Mouse (Mus musculus): Measurements from ENCODE around the gene Cyb5d2. TPM values are rescaled to one million over a fixed set of nuclear protein-coding genes. Genes with fewer than 3 reads are reported as not detected.

Gene Cyb5d2
- total RNA-seq (2017), result 4.9 and 7.2 TPM in 2 replicates

DNA sequence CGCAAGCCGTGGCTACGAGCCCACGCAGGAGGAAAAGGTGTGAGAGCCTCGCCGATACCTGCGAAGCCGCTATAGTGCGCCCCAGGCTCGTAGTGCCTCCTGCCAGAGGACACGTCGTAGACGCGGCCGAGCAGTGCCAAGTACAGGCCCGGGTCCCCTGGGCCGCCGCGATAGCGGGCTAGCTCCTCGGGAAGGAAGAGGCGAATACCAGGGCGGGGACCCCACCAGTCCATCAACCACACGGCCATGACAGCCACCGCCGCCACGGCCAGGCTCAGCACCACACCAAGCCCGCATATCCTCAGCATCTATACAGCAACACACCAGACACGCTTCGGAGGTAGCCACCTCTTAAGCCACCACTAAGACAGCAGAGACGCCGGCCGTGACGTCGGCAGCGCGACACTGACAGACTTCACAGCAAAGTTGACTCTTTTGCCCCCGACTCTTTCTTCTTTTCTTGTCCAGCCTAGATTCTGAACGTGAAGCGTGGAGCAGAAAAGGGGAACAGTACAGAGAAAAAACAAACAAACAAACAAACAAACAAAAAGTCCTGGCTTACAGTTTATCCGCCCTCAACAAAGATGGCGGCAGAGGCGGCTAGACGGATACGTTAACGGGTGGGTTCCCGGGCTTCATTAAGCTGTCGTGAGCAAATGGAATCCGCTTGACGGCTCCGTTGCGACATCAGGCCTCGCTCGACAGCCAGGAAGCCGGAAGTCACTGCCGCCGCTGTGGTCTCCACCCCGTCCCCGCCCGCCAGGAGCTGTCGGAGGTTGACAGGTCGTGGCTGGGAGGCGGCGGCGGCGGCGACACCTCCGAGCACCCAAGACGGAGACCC, at the start of gene Cyb5d2, which contains the start of gene Zzef1:
Cyb5d2 (minus strand) TSS at position 688 of the 841 bp plus-strand sequence.
Zzef1 (plus strand) TSS at position 772 of the 841 bp plus-strand sequence.
- ATAC-seq (replicated peaks in 1 of 2; ENCODE audit: insufficient read depth in 1 of 2, low FRiP score in 2 of 2, low TSS enrichment in 1 of 2, low read depth in 1 of 2, poor library complexity in 2 of 2, severe bottlenecking in 2 of 2), result peak; percentile 95 to 96

DNA sequence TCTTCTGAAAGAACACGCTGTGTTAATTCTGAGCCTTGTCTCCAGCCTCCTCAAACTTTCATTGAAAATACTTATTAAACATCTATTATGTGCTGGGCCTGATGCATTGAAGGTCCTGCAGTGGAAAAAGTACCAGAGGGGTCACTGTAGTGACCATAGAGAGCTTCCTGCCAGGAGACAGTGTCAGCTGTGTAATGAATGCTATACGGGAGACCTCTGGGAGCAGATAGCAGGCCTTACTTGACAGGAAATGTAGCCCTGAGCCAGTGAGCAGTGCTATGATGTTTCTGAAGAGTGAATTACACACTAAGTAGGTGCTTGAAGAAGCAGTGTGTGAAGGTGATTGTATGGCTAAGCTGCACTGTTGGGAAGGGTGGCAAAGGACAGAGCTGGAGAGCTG, 49.6 kb upstream of the Cyb5d2 start:
- no peak for ATAC-seq (replicated peaks in 1 of 2; ENCODE audit: insufficient read depth in 1 of 2, low FRiP score in 2 of 2, low TSS enrichment in 1 of 2, low read depth in 1 of 2, poor library complexity in 2 of 2, severe bottlenecking in 2 of 2)

DNA sequence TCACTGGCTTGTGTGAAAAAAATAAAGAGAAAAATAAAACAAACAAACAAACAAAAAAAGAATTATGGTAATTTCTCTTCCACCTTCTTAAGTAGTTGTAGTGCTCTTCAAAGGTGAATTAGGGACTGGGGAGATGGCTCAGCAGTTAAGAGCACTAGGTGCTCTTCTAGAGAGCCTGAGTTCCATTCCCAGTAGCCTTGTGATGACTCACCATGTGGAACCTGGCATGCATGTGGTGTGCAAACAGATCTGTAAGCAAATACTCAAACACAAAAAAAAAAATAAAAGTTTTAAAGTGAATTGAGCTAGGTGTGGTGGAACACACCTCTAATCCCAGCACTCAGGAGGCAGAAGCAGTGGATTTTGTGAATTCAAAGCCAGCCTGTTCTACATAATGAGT, 47.6 kb upstream of the Cyb5d2 start:
- no peak for ATAC-seq (replicated peaks in 1 of 2; ENCODE audit: insufficient read depth in 1 of 2, low FRiP score in 2 of 2, low TSS enrichment in 1 of 2, low read depth in 1 of 2, poor library complexity in 2 of 2, severe bottlenecking in 2 of 2)

DNA sequence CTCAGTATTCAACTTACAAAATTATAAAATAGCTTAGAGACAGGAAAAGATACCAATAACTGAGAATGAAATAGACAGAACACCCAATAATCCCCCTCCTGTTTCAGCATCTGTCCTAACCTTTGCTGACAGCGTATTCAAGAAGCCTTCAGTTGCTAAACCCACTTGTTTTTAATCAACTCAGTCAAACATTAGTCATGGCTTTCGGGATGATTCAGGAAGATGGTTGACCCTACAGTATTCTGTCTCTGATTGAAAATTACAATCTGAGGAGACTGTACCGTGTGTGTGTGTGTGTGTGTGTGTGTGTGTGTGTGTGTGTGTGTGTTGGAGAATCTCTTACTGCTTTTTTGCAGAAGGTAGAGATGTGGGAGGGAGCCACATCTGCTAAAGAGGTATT, 46.8 kb upstream of the Cyb5d2 start:
- ATAC-seq (replicated peaks in 1 of 2; ENCODE audit: insufficient read depth in 1 of 2, low FRiP score in 2 of 2, low TSS enrichment in 1 of 2, low read depth in 1 of 2, poor library complexity in 2 of 2, severe bottlenecking in 2 of 2), result no peak

DNA sequence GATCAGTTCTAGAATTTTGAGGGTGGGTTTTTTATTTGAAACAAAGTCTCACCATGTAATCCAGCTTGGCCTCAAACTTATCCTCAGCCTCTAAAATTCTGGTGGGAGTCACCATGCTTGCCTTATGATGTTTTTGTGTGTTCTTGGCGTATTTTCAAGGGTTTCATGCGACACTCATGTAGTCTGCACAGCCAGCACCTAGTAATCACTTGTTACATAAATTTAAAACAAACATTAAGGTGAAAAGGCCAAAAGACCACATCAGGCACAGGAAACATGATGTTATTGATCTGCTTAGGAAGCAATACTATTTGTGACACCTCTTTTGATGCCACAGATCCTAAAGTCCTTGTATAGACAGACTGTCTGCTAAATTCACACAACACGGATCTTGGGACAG, 33.9 kb upstream of the Cyb5d2 start:
- ATAC-seq (replicated peaks in 1 of 2; ENCODE audit: insufficient read depth in 1 of 2, low FRiP score in 2 of 2, low TSS enrichment in 1 of 2, low read depth in 1 of 2, poor library complexity in 2 of 2, severe bottlenecking in 2 of 2), result no peak

DNA sequence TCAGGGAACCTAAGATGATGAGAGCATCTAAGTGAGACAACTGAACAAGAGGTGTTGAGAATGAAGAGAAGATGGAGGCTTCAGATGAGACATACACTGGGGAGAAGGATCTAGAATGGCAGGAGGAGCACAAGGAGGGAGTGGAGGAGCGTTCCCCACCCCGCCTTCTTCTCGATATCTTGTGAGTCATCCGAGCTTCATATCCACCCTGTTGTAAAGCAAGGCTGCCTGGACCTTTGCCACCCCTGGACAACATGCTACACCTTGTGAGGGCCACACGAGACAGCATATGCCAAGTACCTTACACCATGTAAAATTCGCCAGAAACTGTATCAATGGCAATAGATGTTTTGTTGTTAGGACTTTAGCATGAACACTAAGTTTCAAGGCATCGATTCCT, 25.1 kb upstream of the Cyb5d2 start:
- no peak for ATAC-seq (replicated peaks in 1 of 2; ENCODE audit: insufficient read depth in 1 of 2, low FRiP score in 2 of 2, low TSS enrichment in 1 of 2, low read depth in 1 of 2, poor library complexity in 2 of 2, severe bottlenecking in 2 of 2)

DNA sequence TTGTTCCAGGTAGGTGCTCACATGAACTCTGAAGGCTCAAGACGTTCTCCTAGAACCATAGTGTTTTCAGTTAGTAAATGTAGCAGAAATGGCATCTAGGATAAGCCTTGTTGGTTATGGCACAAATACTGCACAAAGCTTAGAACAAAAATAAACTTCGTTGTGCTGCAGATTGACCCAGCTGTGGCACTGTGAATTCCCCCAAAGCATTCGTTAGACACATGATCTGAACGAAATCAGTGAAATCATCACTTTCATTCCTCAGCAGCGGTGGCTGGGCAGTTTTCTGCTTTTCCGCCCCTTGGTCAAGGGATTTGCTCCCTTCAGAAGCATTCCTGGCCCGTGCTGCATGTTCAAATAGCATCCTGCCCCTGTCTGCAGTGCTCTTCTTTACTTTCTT, 22.1 kb upstream of the Cyb5d2 start:
- ATAC-seq (replicated peaks in 1 of 2; ENCODE audit: insufficient read depth in 1 of 2, low FRiP score in 2 of 2, low TSS enrichment in 1 of 2, low read depth in 1 of 2, poor library complexity in 2 of 2, severe bottlenecking in 2 of 2), result no peak

DNA sequence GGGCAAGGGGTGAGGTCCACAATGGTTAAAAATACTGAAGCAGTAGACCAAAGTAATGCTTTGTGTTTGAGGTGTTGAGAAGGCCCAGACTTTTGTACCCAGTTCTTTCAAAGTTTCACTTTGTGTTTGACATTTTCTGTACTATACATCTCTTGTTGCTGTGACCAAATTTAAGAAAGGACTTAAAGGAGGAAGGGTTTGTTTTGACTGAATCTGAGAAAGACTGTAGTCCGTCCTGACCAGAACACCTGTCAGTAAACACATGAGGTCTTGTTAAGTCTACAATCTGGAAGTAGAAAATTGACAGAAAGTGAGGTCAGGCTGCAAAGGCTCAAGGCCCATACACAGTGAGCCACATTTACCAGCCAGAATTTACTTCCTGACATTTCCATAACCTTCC, 20.9 kb upstream of the Cyb5d2 start:
- ATAC-seq (replicated peaks in 1 of 2; ENCODE audit: insufficient read depth in 1 of 2, low FRiP score in 2 of 2, low TSS enrichment in 1 of 2, low read depth in 1 of 2, poor library complexity in 2 of 2, severe bottlenecking in 2 of 2), result no peak

DNA sequence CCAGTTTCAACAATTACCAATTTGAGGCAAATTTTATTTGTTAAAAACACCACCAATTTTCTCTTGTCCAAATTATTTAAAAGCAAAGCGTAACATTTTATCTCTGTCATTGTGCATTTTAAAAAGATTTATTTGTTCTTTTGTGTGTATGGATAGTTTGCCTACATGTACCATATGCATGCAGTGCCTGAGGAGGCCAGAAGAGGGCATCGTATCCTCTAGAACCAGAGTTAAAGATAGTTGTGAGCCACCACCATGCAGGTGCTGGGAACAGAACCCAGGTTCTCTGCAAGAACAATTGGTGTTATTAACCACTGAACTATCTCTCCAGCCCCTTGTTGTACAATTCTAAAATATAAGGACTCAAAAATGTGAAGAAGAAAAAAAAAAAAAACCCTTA, 18.2 kb upstream of the Cyb5d2 start:
- ATAC-seq (replicated peaks in 1 of 2; ENCODE audit: insufficient read depth in 1 of 2, low FRiP score in 2 of 2, low TSS enrichment in 1 of 2, low read depth in 1 of 2, poor library complexity in 2 of 2, severe bottlenecking in 2 of 2), result no peak

DNA sequence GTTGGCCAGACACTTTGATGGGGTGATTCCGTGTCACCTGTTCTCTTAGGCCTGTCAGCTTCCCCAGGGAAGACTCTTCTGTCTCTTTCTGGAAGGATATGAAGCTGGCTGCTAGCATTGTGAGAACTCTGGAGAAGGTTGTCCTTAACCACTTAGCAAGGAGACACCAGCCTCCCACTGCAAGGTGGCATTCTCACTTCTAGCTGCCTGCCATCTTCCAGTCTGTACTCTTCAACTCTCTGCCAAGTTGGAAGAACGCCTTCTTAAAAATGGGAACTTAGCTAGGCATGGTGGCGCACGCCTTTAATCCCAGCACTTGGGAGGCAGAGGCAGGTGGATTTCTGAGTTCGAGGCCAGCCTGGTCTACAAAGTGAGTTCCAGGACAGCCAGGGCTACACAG, 17.7 kb upstream of the Cyb5d2 start:
- ATAC-seq (replicated peaks in 1 of 2; ENCODE audit: insufficient read depth in 1 of 2, low FRiP score in 2 of 2, low TSS enrichment in 1 of 2, low read depth in 1 of 2, poor library complexity in 2 of 2, severe bottlenecking in 2 of 2), result no peak

DNA sequence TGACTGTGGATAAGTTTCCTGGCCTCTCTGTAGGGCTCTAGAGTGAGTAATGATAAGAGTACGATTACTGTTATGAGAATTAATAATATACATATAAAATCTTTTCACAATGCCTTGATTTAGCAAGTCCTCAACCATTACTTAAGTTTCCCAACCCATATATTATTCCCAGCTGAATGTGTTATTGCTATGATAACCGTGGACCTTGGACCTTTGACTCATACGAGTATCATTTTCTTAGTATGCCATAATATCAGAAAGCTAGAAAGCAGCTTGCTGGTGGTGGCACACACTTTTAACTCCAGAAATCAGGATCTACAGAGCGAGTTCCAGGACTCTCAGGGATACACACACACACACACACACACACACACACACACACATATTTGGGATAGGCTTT, 12.1 kb upstream of the Cyb5d2 start:
- no peak for ATAC-seq (replicated peaks in 1 of 2; ENCODE audit: insufficient read depth in 1 of 2, low FRiP score in 2 of 2, low TSS enrichment in 1 of 2, low read depth in 1 of 2, poor library complexity in 2 of 2, severe bottlenecking in 2 of 2)

DNA sequence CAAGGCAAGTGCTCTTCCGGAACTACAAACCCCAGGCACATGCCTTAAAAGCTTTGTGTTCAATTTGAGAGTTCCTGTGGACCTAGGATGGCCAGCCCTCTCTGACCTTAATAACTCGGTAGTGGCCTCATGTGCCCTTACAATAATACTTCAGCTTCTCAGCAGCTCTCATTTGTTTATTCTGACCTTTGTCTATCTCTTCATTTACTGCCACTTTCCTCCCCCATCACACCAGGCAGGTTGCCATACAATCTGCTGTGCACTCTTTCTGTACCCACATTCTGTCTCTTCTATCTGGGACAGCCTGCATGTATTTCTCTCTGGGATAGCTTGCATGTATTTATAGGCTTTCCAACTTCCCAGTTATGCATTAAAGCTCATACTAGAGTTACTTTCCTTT, 10.6 kb upstream of the Cyb5d2 start:
- no peak for ATAC-seq (replicated peaks in 1 of 2; ENCODE audit: insufficient read depth in 1 of 2, low FRiP score in 2 of 2, low TSS enrichment in 1 of 2, low read depth in 1 of 2, poor library complexity in 2 of 2, severe bottlenecking in 2 of 2)

DNA sequence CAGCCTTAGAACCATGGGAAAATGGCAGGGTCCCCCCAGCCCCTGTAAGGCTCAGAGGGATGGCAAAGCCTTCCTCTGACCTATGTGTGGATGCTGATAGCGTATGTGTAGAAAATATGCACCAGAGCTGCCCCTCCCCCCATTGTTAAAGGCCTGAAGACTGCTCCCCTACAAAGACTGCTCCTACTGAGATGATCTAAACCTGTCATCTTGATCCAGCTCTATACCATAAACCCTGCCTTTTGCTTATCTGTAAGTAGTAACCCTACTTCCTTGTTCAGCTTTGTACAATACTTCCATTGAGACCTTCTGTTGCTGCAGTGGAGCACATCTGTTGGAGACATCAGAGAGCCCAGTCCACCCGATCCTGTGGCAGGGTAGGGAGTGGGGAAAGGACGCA, 9.3 kb upstream of the Cyb5d2 start:
- ATAC-seq (replicated peaks in 1 of 2; ENCODE audit: insufficient read depth in 1 of 2, low FRiP score in 2 of 2, low TSS enrichment in 1 of 2, low read depth in 1 of 2, poor library complexity in 2 of 2, severe bottlenecking in 2 of 2), result no peak

DNA sequence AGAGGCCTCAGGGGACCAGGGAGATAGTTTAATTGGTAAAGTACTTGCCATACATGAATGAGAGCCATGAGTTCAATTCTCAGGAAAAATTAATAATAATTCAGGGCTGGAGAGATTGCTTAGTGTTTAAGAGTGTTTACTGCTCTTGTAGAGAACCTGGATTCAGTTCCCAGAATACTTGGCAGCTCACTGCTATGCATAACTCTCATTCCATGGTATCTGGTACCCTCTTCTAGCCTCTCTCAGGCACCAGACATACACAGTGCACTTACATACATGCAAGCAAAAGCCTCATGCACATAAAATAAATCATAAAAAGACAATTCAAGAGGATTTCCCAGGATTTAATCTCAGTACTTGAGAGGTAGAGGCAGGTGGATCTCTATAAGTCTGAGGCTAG, 8.6 kb upstream of the Cyb5d2 start:
- ATAC-seq (replicated peaks in 1 of 2; ENCODE audit: insufficient read depth in 1 of 2, low FRiP score in 2 of 2, low TSS enrichment in 1 of 2, low read depth in 1 of 2, poor library complexity in 2 of 2, severe bottlenecking in 2 of 2), result no peak

DNA sequence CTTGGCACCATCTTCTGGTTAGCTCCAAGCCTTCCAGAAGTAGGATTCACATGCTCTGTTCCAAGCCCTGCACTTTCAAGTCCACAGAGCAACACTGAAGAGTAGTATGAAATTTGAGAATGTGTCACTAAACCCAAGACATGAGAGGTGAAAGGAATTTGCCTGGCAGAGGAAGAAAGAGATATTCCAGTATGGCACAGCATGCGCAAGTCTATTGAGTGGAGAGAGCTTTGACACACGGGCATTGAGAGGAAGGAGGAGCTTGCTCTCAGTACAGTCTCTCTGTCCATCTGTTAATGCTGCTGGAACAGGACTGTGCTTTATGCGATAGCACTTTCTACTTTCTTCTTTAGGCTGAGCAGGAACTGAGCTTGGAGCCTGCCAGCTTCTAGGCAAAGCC, 7.1 kb upstream of the Cyb5d2 start:
- ATAC-seq (replicated peaks in 1 of 2; ENCODE audit: insufficient read depth in 1 of 2, low FRiP score in 2 of 2, low TSS enrichment in 1 of 2, low read depth in 1 of 2, poor library complexity in 2 of 2, severe bottlenecking in 2 of 2), result no peak

DNA sequence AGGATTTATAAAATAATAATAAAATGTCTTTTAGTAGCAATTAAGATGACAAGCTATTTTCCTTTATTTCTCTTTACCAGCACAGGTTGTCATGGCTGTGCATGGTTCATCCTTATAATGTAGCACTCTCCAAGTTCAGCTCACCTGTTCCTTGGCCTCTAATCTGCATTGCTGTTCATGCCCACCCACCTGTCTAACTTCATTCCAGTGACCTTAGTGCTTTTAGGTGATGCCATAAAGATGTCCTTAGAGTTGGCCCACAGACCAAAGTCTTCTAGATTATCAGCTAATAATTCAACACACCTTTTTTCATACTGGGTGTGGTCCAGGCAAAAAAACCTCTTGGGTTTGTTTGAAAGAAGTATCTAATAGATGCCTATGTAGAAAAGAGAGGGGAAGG, 5.2 kb upstream of the Cyb5d2 start:
- ATAC-seq (replicated peaks in 1 of 2; ENCODE audit: insufficient read depth in 1 of 2, low FRiP score in 2 of 2, low TSS enrichment in 1 of 2, low read depth in 1 of 2, poor library complexity in 2 of 2, severe bottlenecking in 2 of 2), result no peak

DNA sequence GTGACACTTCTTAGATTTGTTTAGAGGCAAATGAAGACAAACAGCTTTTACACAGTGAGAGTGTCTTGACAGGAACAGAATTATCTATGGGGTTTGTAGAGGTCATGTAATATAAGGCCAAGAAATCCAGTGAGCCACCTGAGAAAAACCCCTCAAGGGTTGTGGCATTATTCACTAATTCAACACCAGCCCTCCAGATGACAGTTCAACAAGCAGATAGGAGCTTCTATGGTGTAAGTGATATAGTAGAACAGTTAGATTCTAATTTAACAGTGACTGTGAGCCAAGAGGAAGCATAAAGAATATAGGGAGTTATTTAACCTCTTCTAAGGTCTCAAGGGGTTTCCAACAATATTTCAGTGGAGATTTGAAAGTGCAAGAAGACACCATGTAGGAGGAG, 2.2 kb upstream of the Cyb5d2 start:
- no peak for ATAC-seq (replicated peaks in 1 of 2; ENCODE audit: insufficient read depth in 1 of 2, low FRiP score in 2 of 2, low TSS enrichment in 1 of 2, low read depth in 1 of 2, poor library complexity in 2 of 2, severe bottlenecking in 2 of 2)

DNA sequence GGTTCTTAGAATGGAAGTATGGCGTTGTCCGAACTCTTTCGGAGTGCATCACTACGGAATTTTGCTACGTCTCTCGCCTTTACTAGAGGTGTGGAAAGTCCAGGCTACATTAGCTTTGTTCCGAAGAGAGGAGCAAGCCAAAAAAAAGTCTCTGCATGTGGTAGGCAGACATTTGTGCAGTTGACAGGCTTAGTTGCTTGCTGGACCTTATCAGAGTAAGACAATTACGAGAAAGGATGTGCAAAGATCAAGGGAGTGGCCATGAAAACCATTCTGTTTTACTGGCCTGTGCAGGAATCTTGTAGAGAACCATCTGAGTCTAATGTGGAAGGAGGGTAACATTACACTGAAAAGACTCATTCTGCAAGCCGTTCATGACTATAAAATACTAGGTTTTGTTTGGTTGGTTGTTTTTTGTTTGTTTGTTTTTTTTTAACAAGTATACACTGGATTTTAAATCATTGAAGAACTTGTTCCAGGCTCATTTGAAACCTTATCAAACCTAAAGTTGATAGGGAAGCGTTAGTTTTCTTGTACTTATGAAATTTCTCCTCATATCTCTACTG, 914 bp upstream of the Cyb5d2 start:
- no peak for ATAC-seq (replicated peaks in 1 of 2; ENCODE audit: insufficient read depth in 1 of 2, low FRiP score in 2 of 2, low TSS enrichment in 1 of 2, low read depth in 1 of 2, poor library complexity in 2 of 2, severe bottlenecking in 2 of 2)

DNA sequence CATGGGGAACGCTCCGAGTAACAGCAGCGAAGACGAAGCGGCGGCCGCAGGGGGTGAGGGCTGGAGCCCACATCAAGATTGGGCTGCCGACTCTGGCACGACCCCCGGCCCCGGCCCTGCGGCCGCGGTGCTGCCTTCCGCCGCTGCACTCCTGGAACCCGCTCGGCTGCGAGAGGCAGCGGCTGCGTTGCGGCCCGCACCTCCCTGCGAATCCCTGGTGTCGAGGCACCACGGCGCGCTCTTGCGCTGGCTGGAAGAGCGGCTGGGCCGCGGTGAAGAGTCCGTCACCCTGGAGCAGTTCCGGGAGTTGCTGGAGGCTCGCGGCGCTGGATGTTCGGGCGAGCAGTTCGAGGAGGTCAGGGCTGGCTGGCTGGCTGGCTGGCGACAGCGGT, 350 bp upstream of the Cyb5d2 start:
- ATAC-seq (replicated peaks in 1 of 2; ENCODE audit: insufficient read depth in 1 of 2, low FRiP score in 2 of 2, low TSS enrichment in 1 of 2, low read depth in 1 of 2, poor library complexity in 2 of 2, severe bottlenecking in 2 of 2), result no peak
